ENCODE assay signal across 20 mouse cellular contexts in the genomic region with DNA sequence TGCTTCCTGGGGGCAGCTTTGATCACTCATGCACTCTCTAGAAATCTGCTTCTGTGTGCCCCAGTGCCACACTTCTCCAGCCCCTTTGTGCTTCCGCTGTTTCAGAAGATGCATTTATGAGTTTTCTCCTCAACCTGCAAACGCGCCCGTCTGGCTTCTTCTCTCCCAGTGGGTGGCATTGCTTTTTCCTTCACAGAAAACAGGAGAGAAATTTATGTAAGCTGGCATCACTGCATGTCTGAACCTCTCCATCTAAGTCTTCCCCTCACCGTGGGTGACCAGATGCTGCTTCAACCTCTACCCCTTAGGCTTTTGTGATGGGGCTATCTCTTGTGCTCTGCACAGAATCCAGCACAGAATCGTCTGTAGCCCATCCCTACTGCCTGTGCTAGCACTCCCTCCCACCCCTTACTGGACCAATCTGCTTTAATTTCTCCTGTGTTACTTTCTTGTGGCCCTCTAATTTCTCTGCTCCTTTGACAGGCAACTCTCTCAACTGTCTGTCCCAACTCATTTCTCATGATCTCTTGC. TPM values are rescaled to one million over a fixed set of nuclear protein-coding genes. Genes with fewer than 3 reads are reported as not detected.
A peak's percentile ranks its signal among the peaks of the same experiment; 100 is the strongest.
DNase-seq lines count a peak whose midpoint lies in the region; ATAC-seq and TF ChIP-seq lines count a peak whose summit lies in the region.
"Had no signal": no experiment of that assay in that cellular context is flagged by ENCODE, and none has a peak within 500 bp of the region (broad histone marks: within the 10 kb centered on the region; RNA-seq: fewer than 3 reads in every experiment).

No protein-coding gene starts in this region.

- ATAC-seq in heart, embryonic 11.5 days (replicated peaks; ENCODE audit: insufficient number of reproducible peaks, low FRiP score, low TSS enrichment), result no peak
- no peak for ATAC-seq in lung, postnatal 0 days
- ATAC-seq: forebrain, embryonic 14.5 days had no signal

- no peak overlapping the region for H3K9ac ChIP-seq in heart, embryonic 11.5 days (ENCODE audit: low read depth, low read length)
- no peak overlapping the region for H3K9ac ChIP-seq in lung, postnatal 0 days (replicated peaks; ENCODE audit: low read depth)
- H3K9ac ChIP-seq: heart, embryonic 15.5 days; hindbrain, embryonic 13.5 days had no signal

- H3K36me3 ChIP-seq in heart, embryonic 11.5 days (ENCODE audit: control insufficient read depth, insufficient read depth, low read length), result no peaks in the 10 kb centered on the region
- H3K36me3 ChIP-seq in lung, postnatal 0 days (ENCODE audit: insufficient read depth, low read length), result no peaks in the 10 kb centered on the region
- H3K36me3 ChIP-seq: embryonic facial prominence, embryonic 10.5 days; heart, embryonic 10.5 days; heart, embryonic 15.5 days; hindbrain, embryonic 13.5 days had no signal

- no peak for TF ChIP-seq EP300 in lung, postnatal 0 days (IDR thresholded peaks at IDR 0.05)

- H3K9me3 ChIP-seq in heart, embryonic 11.5 days (replicated peaks; ENCODE audit: control insufficient read depth, low read length), result no peaks in the 10 kb centered on the region
- no peaks in the 10 kb centered on the region for H3K9me3 ChIP-seq in lung, postnatal 0 days (ENCODE audit: low read length)
- H3K9me3 ChIP-seq: embryonic facial prominence, embryonic 10.5 days; heart, embryonic 10.5 days; heart, embryonic 15.5 days; hindbrain, embryonic 13.5 days had no signal

- H3K4me1 ChIP-seq in heart, embryonic 11.5 days (ENCODE audit: control insufficient read depth, insufficient read depth, low read length), result no peaks in the 10 kb centered on the region
- H3K4me1 ChIP-seq in lung, postnatal 0 days (ENCODE audit: insufficient read depth, low read depth, low read length), result no peaks in the 10 kb centered on the region
- H3K4me1 ChIP-seq: heart, embryonic 15.5 days; hindbrain, embryonic 13.5 days had no signal

- peak; percentile 80 for DNase-seq in heart, adult 11 months
- peak; percentile 16 for DNase-seq in right cerebral cortex, adult 18-20 months
- DNase-seq in right cerebral cortex, postnatal 10 days (ENCODE audit: low spot score in 2 of 2), result no peak
- DNase-seq in thymus, postnatal 14 days, result peak; percentile 32
- DNase-seq in thymus, postnatal 0 days (ENCODE audit: low spot score), result no peak
- DNase-seq in thymus, postnatal 4 days, result peak; percentile 42
- no peak for DNase-seq in lung, postnatal 0 days (ENCODE audit: low spot score)
- DNase-seq: adrenal gland, adult 2 months; adrenal gland, postnatal 25 days; cerebellum, adult 2 months; cerebellum, postnatal 10 days; gastrocnemius, postnatal 36 days; heart, adult 18-20 months; heart, postnatal 14 days had no signal

- no peak for TF ChIP-seq CTCF in lung, postnatal 0 days (IDR thresholded peaks at IDR 0.05)

- no peak overlapping the region for H3K27ac ChIP-seq in heart, embryonic 11.5 days (ENCODE audit: low read depth, low read length)
- no peak overlapping the region for H3K27ac ChIP-seq in lung, postnatal 0 days (ENCODE audit: low read length)
- H3K27ac ChIP-seq: embryonic facial prominence, embryonic 10.5 days; heart, embryonic 10.5 days; heart, embryonic 15.5 days; hindbrain, embryonic 13.5 days had no signal

- no peak overlapping the region for H3K4me3 ChIP-seq in heart, embryonic 11.5 days (ENCODE audit: low read depth, low read length)
- H3K4me3 ChIP-seq in lung, postnatal 0 days (ENCODE audit: low read depth, low read length), result no peak overlapping the region
- H3K4me3 ChIP-seq: embryonic facial prominence, embryonic 10.5 days; heart, embryonic 10.5 days; heart, embryonic 15.5 days; hindbrain, embryonic 13.5 days had no signal

- H3K27me3 ChIP-seq in heart, embryonic 11.5 days (ENCODE audit: control insufficient read depth, insufficient read depth, low read length), result no peaks in the 10 kb centered on the region
- no peaks in the 10 kb centered on the region for H3K27me3 ChIP-seq in lung, postnatal 0 days (replicated peaks; ENCODE audit: insufficient read depth, low read length)
- H3K27me3 ChIP-seq: heart, embryonic 15.5 days; hindbrain, embryonic 13.5 days had no signal

- 70% methylated on average over 6 of the region's 6 CpGs for WGBS in heart, embryonic 11.5 days (ENCODE audit: insufficient replicate concordance)
- 82% methylated on average over 6 of the region's 6 CpGs for WGBS in lung, postnatal 0 days

- no peak overlapping the region for H3K4me2 ChIP-seq in heart, embryonic 11.5 days
- H3K4me2 ChIP-seq in lung, postnatal 0 days (replicated peaks; ENCODE audit: low read depth, low read length), result no peak overlapping the region
- H3K4me2 ChIP-seq: heart, embryonic 15.5 days; hindbrain, embryonic 13.5 days had no signal

RNA-seq across cellular contexts. Expression of gene Smoc1, which starts 35.3 kb away (rescaled TPM):
- polyA plus RNA-seq in heart, embryonic 11.5 days (2014; fragmentation: Nextera tagmentation; extraction: Ambion mirVana), result 1.5 and 2.9 TPM in 2 replicates
- 4.2 and 5.2 TPM in 2 replicates for polyA plus RNA-seq in thymus, postnatal 0 days (2015; fragmentation: Nextera tagmentation; extraction: Ambion mirVana)
- 0.19 and 0.45 TPM in 2 replicates for polyA plus RNA-seq in lung, postnatal 0 days (2015; fragmentation: Nextera tagmentation; extraction: Ambion mirVana)

Comparison
In these comparisons a context has a peak if more than half of its experiments do, and no peak if none do; other contexts are left out.
1. DNase-seq: peak in heart, adult 11 months (single experiment), right cerebral cortex, adult 18-20 months (single experiment), thymus, postnatal 14 days (single experiment) and thymus, postnatal 4 days (single experiment); none in right cerebral cortex, postnatal 10 days (0 of 2), thymus, postnatal 0 days (single experiment) and lung, postnatal 0 days (single experiment).